ENCODE assay signal across 14 mouse cellular contexts in the genomic region with DNA sequence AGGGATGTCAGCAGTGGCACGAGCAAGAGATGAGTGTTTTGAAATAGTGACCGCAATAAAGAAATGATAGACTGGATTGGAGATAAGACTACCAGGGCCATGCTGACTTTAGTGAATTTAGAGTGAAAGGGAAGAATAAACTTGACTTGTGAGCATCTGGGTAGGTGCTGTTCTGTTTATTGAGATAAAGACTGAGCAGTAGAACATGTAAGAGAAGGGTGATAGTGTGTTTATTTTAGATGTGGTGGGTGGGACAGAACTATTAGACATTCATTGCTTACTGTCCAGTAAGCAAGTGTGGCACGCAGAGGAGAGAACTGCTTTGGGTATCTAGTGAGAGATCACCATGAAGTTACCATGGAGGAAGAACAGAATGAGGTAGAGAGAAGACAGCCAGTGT.
"Had no signal": no experiment of that assay in that cellular context is flagged by ENCODE, and none has a peak within 500 bp of the region (broad histone marks: within the 10 kb centered on the region; RNA-seq: fewer than 3 reads in every experiment).

No protein-coding gene starts in this region.

- H3K9ac ChIP-seq: lung, embryonic 14.5 days; midbrain, embryonic 13.5 days; midbrain, embryonic 15.5 days; neural tube, embryonic 12.5 days; stomach, embryonic 15.5 days had no signal

- H3K4me1 ChIP-seq: midbrain, embryonic 13.5 days; midbrain, embryonic 15.5 days; neural tube, embryonic 12.5 days; stomach, embryonic 15.5 days had no signal

- H3K27ac ChIP-seq: midbrain, embryonic 13.5 days; midbrain, embryonic 15.5 days; neural tube, embryonic 12.5 days; stomach, embryonic 15.5 days; stomach, postnatal 0 days had no signal

- ATAC-seq: midbrain, embryonic 13.5 days; midbrain, embryonic 15.5 days had no signal

- H3K4me2 ChIP-seq: lung, embryonic 14.5 days; midbrain, embryonic 11.5 days; midbrain, embryonic 13.5 days; midbrain, embryonic 15.5 days; neural tube, embryonic 12.5 days; stomach, embryonic 15.5 days had no signal

- H3K9me3 ChIP-seq: midbrain, embryonic 13.5 days; midbrain, embryonic 15.5 days; neural tube, embryonic 12.5 days; stomach, embryonic 15.5 days had no signal

- H3K36me3 ChIP-seq: midbrain, embryonic 13.5 days; midbrain, embryonic 15.5 days; neural tube, embryonic 12.5 days; stomach, embryonic 15.5 days had no signal

- DNase-seq: lung, adult 18-20 months; lung, embryonic 14.5 days; lung, postnatal 10 days; lung, postnatal 4 days; right cerebral cortex, postnatal 14 days; thymus, adult 2 months; thymus, postnatal 25 days; thymus, postnatal 4 days had no signal

- H3K27me3 ChIP-seq: midbrain, embryonic 13.5 days; midbrain, embryonic 15.5 days; neural tube, embryonic 12.5 days; stomach, embryonic 15.5 days had no signal

- H3K4me3 ChIP-seq: midbrain, embryonic 13.5 days; midbrain, embryonic 15.5 days; neural tube, embryonic 12.5 days; stomach, embryonic 15.5 days had no signal
